Mouse (Mus musculus) forebrain, embryonic 11.5 days (tissue): Measurements from ENCODE around the gene Zmiz1. TPM values are rescaled to one million over a fixed set of nuclear protein-coding genes. Genes with fewer than 3 reads are reported as not detected.

Experiments used
- ATAC-seq: fragments of 200-750 bp; cut with Nextera tagmentation; replicated peaks from 2 replicates; pipeline ENCODE4 v1.8.0; 2017; ENCODE audit warnings: moderate TSS enrichment; ENCODE audit not compliant: low FRiP score
- DNase-seq: peaks from one replicate; pipeline ENCODE4 v3.0.0-alpha.2; 2017; ENCODE audit warnings: low spot score
- H3K27ac ChIP-seq: fragments of 300-500 bp; sonication (generic); 2 replicates; pipeline ENCODE4 v1.5.1; 2014; ENCODE audit warnings: low read depth, low read length
- H3K27me3 ChIP-seq: fragments of 300-500 bp; sonication (generic); 2 replicates; pipeline ENCODE4 v1.6.1; 2014; ENCODE audit warnings: mild to moderate bottlenecking, low read length, mixed read lengths; ENCODE audit not compliant: control insufficient read depth, insufficient read depth
- H3K36me3 ChIP-seq: fragments of 300-500 bp; sonication (generic); 2 replicates; pipeline ENCODE4 v1.6.1; 2014; ENCODE audit warnings: mild to moderate bottlenecking, low read length, moderate library complexity, mixed read lengths; ENCODE audit not compliant: control insufficient read depth, insufficient read depth
- H3K4me1 ChIP-seq: fragments of 300-500 bp; sonication (generic); replicated peaks from 2 replicates; pipeline ENCODE4 v1.6.1; 2014; ENCODE audit warnings: low read length, mixed read lengths; ENCODE audit not compliant: control insufficient read depth, insufficient read depth
- H3K4me2 ChIP-seq: fragments of 300-500 bp; sonication (generic); 2 replicates; pipeline ENCODE4 v1.6.1; 2014; ENCODE audit warnings: low read depth, mild to moderate bottlenecking, low read length, moderate library complexity, mixed read lengths; ENCODE audit not compliant: severe bottlenecking
- H3K4me3 ChIP-seq: fragments of 300-500 bp; sonication (generic); 2 replicates; pipeline ENCODE4 v1.5.1; 2014; ENCODE audit warnings: low read depth, low read length
- H3K9ac ChIP-seq: fragments of 300-500 bp; sonication (generic); 2 replicates; pipeline ENCODE4 v1.6.1; 2014; ENCODE audit warnings: low read length
- H3K9me3 ChIP-seq: fragments of 300-500 bp; sonication (generic); 2 replicates; pipeline ENCODE4 v1.6.1; 2016; ENCODE audit warnings: low read length, mixed read lengths; ENCODE audit not compliant: control insufficient read depth
- WGBS: fragments of 180-500 bp; shearing (Covaris S2); extraction: QIAGEN DNeasy Blood & Tissue Kit; methylation state at CpG from one replicate; pipeline ENCODE4 v1.1.7; 2014; 5-methylcytosine and 5-hydroxymethylcytosine counted together
- polyA plus RNA-seq: library from polyadenylated mRNA; unstranded; fragments of >200 nt; fragmentation: Nextera tagmentation; extraction: Ambion mirVana; gene quantifications from 2 replicates; pipeline ENCODE4 v1.2.1, GENCODE M21; 2014

Gene Zmiz1
- polyA plus RNA-seq, 1 experiment from 2014 or later: 71.2 TPM

DNA sequence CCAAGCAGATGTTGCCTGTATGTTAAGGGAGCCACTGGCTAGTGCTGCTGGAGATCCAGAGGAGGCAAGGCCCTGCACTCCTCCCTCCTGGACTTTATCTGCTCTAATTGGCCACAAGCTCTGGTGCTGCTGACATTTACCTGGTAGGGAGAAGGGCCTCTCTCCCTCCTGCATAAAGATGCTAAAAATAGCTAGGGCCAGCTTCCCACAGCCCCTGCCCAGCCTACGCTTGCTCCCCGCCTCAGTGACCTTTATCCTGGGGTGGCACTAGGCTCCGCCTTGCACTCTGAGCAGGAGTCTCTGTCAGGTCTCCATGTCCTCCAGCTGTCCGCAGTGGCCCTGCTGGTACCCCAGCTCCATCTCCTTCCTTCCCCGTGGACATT lies 49.8 kb downstream of the Zmiz1 start:
- ATAC-seq (no peak), DNase-seq (no peak)
- 94% methylated on average over 5 of the region's 5 CpGs for WGBS
- no peak overlapping the region for H3K9ac ChIP-seq
- H3K36me3 ChIP-seq: peaks cover 3% of the 10 kb centered on the region
- peaks cover 16% of the 10 kb centered on the region for H3K4me1 ChIP-seq
- H3K27me3 ChIP-seq: no peaks in the 10 kb centered on the region
- no peaks in the 10 kb centered on the region for H3K9me3 ChIP-seq
- H3K4me3 ChIP-seq: no peak overlapping the region
- no peak overlapping the region for H3K4me2 ChIP-seq
- no peak overlapping the region for H3K27ac ChIP-seq

- Histone ChIP-seq H3K27ac (no peak overlapping the region), H3K4me1 (peaks cover 16% of the 10 kb centered on the region), H3K4me2 (no peak overlapping the region), H3K4me3 (no peak overlapping the region), H3K36me3 (peaks cover 3% of the 10 kb centered on the region), H3K27me3 (no peaks in the 10 kb centered on the region), H3K9me3 (no peaks in the 10 kb centered on the region), H3K9ac (no peak overlapping the region)
- ATAC-seq (no peak), DNase-seq (no peak)
- WGBS: 93% methylated on average over 20 of the region's 20 CpGs
Observed at GRCm38 (mm10) chr14:25509450-25510129, 50.6 kb downstream of the Zmiz1 start.

- H3K27me3 ChIP-seq: no peaks in the 10 kb centered on the region
- no peak overlapping the region for H3K4me2 ChIP-seq
- peaks cover 16% of the 10 kb centered on the region for H3K4me1 ChIP-seq
- H3K36me3 ChIP-seq: peaks cover 3% of the 10 kb centered on the region
- no peak overlapping the region for H3K4me3 ChIP-seq
- H3K27ac ChIP-seq: no peak overlapping the region
- 83% methylated on average over 3 of the region's 3 CpGs for WGBS
- ATAC-seq (no peak), DNase-seq (no peak)
- H3K9ac ChIP-seq: no peak overlapping the region
- H3K9me3 ChIP-seq: no peaks in the 10 kb centered on the region
Observed at GRCm38 (mm10) chr14:25510362-25510761, 51.4 kb downstream of the Zmiz1 start.

GRCm38 (mm10) chr14:25510987-25511386 lies 52.0 kb downstream of the Zmiz1 start:
- Histone ChIP-seq H3K9ac (no peak overlapping the region), H3K27me3 (no peaks in the 10 kb centered on the region), H3K36me3 (peaks cover under 1% of the 10 kb centered on the region; the same call in 1 of the 2 replicates), H3K4me1 (peaks cover 21% of the 10 kb centered on the region), H3K4me2 (no peak overlapping the region), H3K4me3 (no peak overlapping the region), H3K27ac (no peak overlapping the region), H3K9me3 (no peaks in the 10 kb centered on the region)
- DNase-seq (no peak), ATAC-seq (no peak)
- WGBS: 78% methylated on average over 7 of the region's 7 CpGs

GRCm38 (mm10) chr14:25511564-25511963 lies 52.6 kb downstream of the Zmiz1 start:
- Histone ChIP-seq H3K36me3 (no peaks in the 10 kb centered on the region; the same call in 1 of the 2 replicates), H3K9me3 (no peaks in the 10 kb centered on the region), H3K9ac (no peak overlapping the region), H3K27me3 (no peaks in the 10 kb centered on the region), H3K4me2 (no peak overlapping the region), H3K4me3 (no peak overlapping the region), H3K4me1 (peaks cover 22% of the 10 kb centered on the region), H3K27ac (no peak overlapping the region)
- no peak for ATAC-seq
- no peak for DNase-seq
- WGBS: 59% methylated on average over 3 of the region's 3 CpGs

DNA sequence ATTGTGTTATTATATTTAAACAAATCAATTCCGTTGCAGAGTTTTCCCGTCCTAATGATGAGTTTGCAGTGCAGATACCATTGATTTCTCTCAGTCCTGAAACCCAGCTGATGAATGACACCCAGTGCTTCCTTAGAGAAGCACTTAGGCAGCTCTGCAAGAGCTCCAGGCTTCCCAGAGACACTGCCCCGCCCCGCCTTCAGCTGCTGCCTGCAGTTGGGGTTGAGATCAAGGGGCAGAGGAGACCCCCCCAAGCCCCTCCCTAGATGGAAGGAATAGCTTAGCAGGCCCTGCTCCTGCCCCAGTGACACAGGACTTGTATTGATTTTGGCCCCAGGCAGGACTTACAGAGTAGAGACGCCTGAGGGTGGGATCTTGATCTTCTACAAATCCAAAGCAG lies 53.0 kb downstream of the Zmiz1 start:
- Histone ChIP-seq H3K4me1 (peaks cover 24% of the 10 kb centered on the region), H3K27me3 (no peaks in the 10 kb centered on the region), H3K4me3 (no peak overlapping the region), H3K36me3 (no peaks in the 10 kb centered on the region; the same call in 1 of the 2 replicates), H3K9me3 (no peaks in the 10 kb centered on the region), H3K4me2 (no peak overlapping the region), H3K9ac (no peak overlapping the region), H3K27ac (no peak overlapping the region)
- DNase-seq: no peak
- WGBS: 31% methylated on average over 5 of the region's 5 CpGs
- ATAC-seq: no peak

DNA sequence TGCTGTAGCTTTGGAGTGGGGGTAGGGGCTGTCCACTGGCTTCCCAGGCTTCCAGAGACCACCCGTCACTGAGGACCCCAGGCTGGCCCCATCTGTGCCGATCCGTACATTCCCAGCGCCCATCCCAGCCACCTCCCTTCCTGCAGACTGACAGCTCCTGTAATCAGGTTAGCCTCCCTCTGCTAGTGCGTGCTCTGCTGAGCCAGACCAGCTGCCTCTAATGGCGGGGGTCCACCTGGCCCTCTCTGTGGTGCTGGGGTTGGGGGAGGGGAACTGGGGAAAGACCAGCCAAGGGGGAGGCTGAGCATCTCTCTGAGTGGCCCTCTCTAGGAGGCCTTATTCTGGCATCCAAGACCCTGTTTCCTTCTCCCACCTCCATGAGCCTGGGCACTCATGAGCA lies 53.8 kb downstream of the Zmiz1 start:
- 36% methylated on average over 6 of the region's 6 CpGs for WGBS

GRCm38 (mm10) chr14:25513496-25513895 lies 54.5 kb downstream of the Zmiz1 start:
- Histone ChIP-seq H3K9me3 (no peaks in the 10 kb centered on the region), H3K36me3 (no peaks in the 10 kb centered on the region; the same call in 1 of the 2 replicates), H3K27me3 (no peaks in the 10 kb centered on the region), H3K4me1 (peaks cover 24% of the 10 kb centered on the region), H3K4me2 (no peak overlapping the region), H3K4me3 (no peak overlapping the region), H3K9ac (no peak overlapping the region), H3K27ac (no peak overlapping the region)
- DNase-seq (no peak), ATAC-seq (no peak)
- 76% methylated on average over 8 of the region's 8 CpGs for WGBS

More for the DNA sequence above, 53.8 kb downstream of the Zmiz1 start:
- no peak for ATAC-seq
- Histone ChIP-seq H3K36me3 (no peaks in the 10 kb centered on the region; the same call in 1 of the 2 replicates), H3K27me3 (no peaks in the 10 kb centered on the region), H3K4me2 (no peak overlapping the region), H3K27ac (0 out of 2 replicates have a peak overlapping the region, but pooled peaks have one; percentile 18), H3K4me1 (peaks cover 24% of the 10 kb centered on the region), H3K4me3 (no peak overlapping the region), H3K9ac (no peak overlapping the region), H3K9me3 (no peaks in the 10 kb centered on the region)
- no peak for DNase-seq

GRCm38 (mm10) chr14:25514943-25515512 lies 56.0 kb downstream of the Zmiz1 start:
- no peak overlapping the region for H3K4me3 ChIP-seq
- no peaks in the 10 kb centered on the region for H3K9me3 ChIP-seq
- no peak overlapping the region for H3K9ac ChIP-seq
- WGBS: 66% methylated on average over 2 of the region's 2 CpGs
- no peaks in the 10 kb centered on the region; the same call in 1 of the 2 replicates for H3K36me3 ChIP-seq
- DNase-seq (no peak), ATAC-seq (no peak)
- H3K27ac ChIP-seq: no peak overlapping the region
- H3K27me3 ChIP-seq: no peaks in the 10 kb centered on the region
- no peak overlapping the region for H3K4me2 ChIP-seq
- peaks cover 34% of the 10 kb centered on the region for H3K4me1 ChIP-seq
